Mouse (Mus musculus) heart, adult 2 months (tissue): Measurements from ENCODE around the gene Ror1. TPM values are rescaled to one million over a fixed set of nuclear protein-coding genes. Genes with fewer than 3 reads are reported as not detected.

Source experiments
- DNase-seq, 2 experiments: peaks; one replicate each; pipeline ENCODE4 v3.0.0; 2021
- H3K27ac ChIP-seq: fragments of 200-600 bp; 2 replicates; pipeline ENCODE4 v1.8.1; 2022
- H3K27me3 ChIP-seq: fragments of 200-500 bp; 2 replicates; pipeline ENCODE4 v1.6.1; 2012; ENCODE audit warnings: mild to moderate bottlenecking, low read length, inconsistent platforms, mixed read lengths; ENCODE audit not compliant: control insufficient read depth, insufficient read depth
- H3K36me3 ChIP-seq: fragments of 200-500 bp; 2 replicates; pipeline ENCODE4 v1.6.1; 2012; ENCODE audit warnings: low read length, inconsistent platforms; ENCODE audit not compliant: control insufficient read depth, insufficient read depth
- H3K4me1 ChIP-seq: fragments of 200-500 bp; 2 replicates; pipeline ENCODE4 v1.6.1; 2011; ENCODE audit warnings: low read length; ENCODE audit not compliant: control insufficient read depth, insufficient read depth
- H3K4me3 ChIP-seq: fragments of 200-600 bp; 2 replicates; pipeline ENCODE4 v1.8.1; 2022
- H3K79me2 ChIP-seq: fragments of 200-500 bp; replicated peaks from 2 replicates; pipeline ENCODE4 v1.6.1; 2012; ENCODE audit warnings: mild to moderate bottlenecking, inconsistent platforms, low read length, moderate library complexity, mixed read lengths; ENCODE audit not compliant: control insufficient read depth, insufficient read depth
- H3K9ac ChIP-seq: fragments of 200-500 bp; 2 replicates; pipeline ENCODE4 v1.6.1; 2012; ENCODE audit warnings: low read depth, mild to moderate bottlenecking, control low read depth, inconsistent platforms, low read length, mixed read lengths
- CTCF ChIP-seq: fragments of 200-600 bp; IDR thresholded peaks from 2 replicates; pipeline ENCODE4 v1.8.1; 2022; ENCODE audit warnings: antibody characterized with exemption, mild to moderate bottlenecking, moderate library complexity
- EP300 ChIP-seq: fragments of 200-500 bp; IDR thresholded peaks from 2 replicates; pipeline ENCODE4 v1.6.1; 2011; ENCODE audit warnings: low read depth, low read length, control low read depth; ENCODE audit not compliant: insufficient read depth
- POLR2A ChIP-seq: fragments of 200-500 bp; IDR thresholded peaks from 2 replicates; pipeline ENCODE4 v1.6.1; 2011; ENCODE audit warnings: mild to moderate bottlenecking, low read depth, low read length, control low read depth; ENCODE audit not compliant: insufficient read depth
- WGBS: fragments of 180-500 bp; shearing (Covaris S2); methylation state at CpG from one replicate; pipeline ENCODE4 v1.1.7; 2018; 5-methylcytosine and 5-hydroxymethylcytosine counted together
- intact Hi-C: fragments of 180-260 bp; cut with DNase I; formaldehyde crosslinking; loops from one replicate; pipeline ENCODE4 v1.15.1; 2025
- polyA plus RNA-seq: library from polyadenylated mRNA; depleted of rRNA; stranded (reverse); fragments of >200 nt; gene quantifications from 2 replicates; pipeline ENCODE4 v1.2.3, GENCODE M21; 2012
- total RNA-seq, 2 experiments: library from RNA; stranded (reverse); gene quantifications; 2 replicates each; pipeline ENCODE4 v1.2.3; 2021

Ror1 gene
- total and polyA plus RNA-seq, 3 experiments, result 2.3 to 5.0 (median 3.4) TPM

- no peaks in the 10 kb centered on the region for H3K36me3 ChIP-seq
- H3K4me1 ChIP-seq, result no peaks in the 10 kb centered on the region
- H3K27me3 ChIP-seq, result no peaks in the 10 kb centered on the region
- H3K79me2 ChIP-seq, result no peaks in the 10 kb centered on the region
- WGBS, result 37% methylated on average over 3 of the region's 3 CpGs
- no peak overlapping the region for H3K9ac ChIP-seq
- TF ChIP-seq CTCF (no peak), POLR2A (no peak), EP300 (no peak)
- H3K4me3 ChIP-seq, result no peak overlapping the region
- intact Hi-C loops, result no loop called here
- DNase-seq, result no peak
- no peak overlapping the region for H3K27ac ChIP-seq
These were observed 327.2 kb downstream of the Ror1 start for GRCm38 (mm10) chr4:100422756-100423155.

DNA sequence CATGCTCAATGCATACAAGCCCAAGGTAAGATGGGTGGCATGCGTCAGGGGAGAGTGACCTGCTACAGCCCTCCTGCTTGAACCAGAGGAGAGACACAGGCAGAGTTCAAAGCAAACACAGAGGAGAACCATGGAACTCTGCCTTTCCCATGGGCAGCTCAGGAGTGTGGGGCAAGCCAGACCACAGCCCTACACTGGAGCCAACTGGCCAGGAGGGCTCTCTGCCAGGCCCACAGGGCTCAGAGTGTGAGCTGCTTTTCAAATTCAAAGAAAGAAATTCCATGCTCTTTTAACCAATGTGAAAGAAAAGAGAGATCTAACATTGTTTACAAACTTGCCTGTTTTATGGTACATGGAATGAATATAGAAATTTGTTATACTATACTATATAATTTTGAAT, 330.5 kb downstream of the Ror1 start:
- Histone ChIP-seq H3K4me1 (no peaks in the 10 kb centered on the region), H3K79me2 (no peaks in the 10 kb centered on the region), H3K27ac (no peak overlapping the region), H3K4me3 (no peak overlapping the region), H3K36me3 (no peaks in the 10 kb centered on the region), H3K9ac (no peak overlapping the region), H3K27me3 (no peaks in the 10 kb centered on the region)
- 97% methylated on average over 1 of the region's 1 CpGs for WGBS
- intact Hi-C loops, result no loop called here
- no peak for TF ChIP-seq POLR2A
- no peak for TF ChIP-seq CTCF
- no peak for TF ChIP-seq EP300
- no peak for DNase-seq

GRCm38 (mm10) chr4:100429371-100429900, 333.8 kb downstream of the Ror1 start:
- H3K36me3 ChIP-seq, result no peaks in the 10 kb centered on the region
- H3K27ac ChIP-seq, result peak overlapping the region; percentile 33
- no peak overlapping the region for H3K4me3 ChIP-seq
- H3K79me2 ChIP-seq, result no peaks in the 10 kb centered on the region
- peak in 1 of 2 experiments; percentile 40 for DNase-seq
- H3K4me1 ChIP-seq, result no peaks in the 10 kb centered on the region
- intact Hi-C loops, result no loop called here
- no peaks in the 10 kb centered on the region for H3K27me3 ChIP-seq
- TF ChIP-seq EP300, result no peak
- no peak for TF ChIP-seq POLR2A
- TF ChIP-seq CTCF, result no peak
- no peak overlapping the region for H3K9ac ChIP-seq
- WGBS, result 68% methylated on average over 2 of the region's 2 CpGs

DNA sequence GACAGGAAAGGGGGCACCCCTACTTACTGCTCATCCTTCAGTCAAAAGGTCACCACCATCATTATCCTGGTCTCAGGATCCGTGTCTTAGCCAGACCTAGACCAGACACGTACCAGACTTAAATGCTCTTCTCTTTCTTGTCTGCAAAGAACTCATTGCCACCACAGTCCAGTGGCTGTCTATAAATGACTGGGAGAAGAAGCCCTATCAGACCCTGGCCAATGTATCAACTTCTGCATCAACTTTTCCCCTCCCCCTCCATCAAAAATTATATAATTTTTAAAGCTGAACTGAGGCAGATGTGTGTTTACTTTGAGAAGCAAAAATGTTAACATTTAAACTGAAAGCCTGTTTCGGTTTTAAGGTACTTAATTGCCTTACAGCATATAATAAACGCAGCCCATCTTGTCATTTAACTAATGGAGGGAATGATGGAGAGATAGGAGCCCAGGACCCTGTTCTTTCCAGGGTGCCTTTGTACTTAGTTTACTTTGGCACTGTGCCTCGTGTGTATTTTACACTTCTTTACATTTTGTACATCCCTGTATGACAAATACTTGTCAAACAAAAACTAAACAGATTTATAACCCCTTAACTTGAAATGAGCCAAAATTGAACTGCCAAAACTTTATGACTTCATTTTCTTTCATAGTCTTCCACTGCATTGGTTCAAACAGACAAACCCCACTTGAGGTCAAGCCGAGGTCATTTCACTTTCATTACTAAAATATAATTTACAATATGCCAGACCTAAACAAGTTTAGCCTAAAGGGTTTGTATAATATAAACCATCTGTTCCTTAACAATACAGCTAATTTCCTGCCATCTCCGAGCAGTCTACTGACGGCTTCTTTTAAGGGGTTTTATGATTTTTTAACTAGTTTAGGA, 339.9 kb downstream of the Ror1 start:
- Histone ChIP-seq H3K4me3 (no peak overlapping the region), H3K27me3 (no peaks in the 10 kb centered on the region), H3K4me1 (no peaks in the 10 kb centered on the region), H3K79me2 (no peaks in the 10 kb centered on the region), H3K27ac (no peak overlapping the region), H3K9ac (no peak overlapping the region), H3K36me3 (no peaks in the 10 kb centered on the region)
- DNase-seq, result no peak
- intact Hi-C loops, result no loop called here
- TF ChIP-seq EP300 (no peak), CTCF (no peak), POLR2A (no peak)
- WGBS, result 73% methylated on average over 8 of the region's 8 CpGs

GRCm38 (mm10) chr4:100436169-100436547, 340.6 kb downstream of the Ror1 start:
- intact Hi-C loops, result no loop called here
- H3K4me1 ChIP-seq, result no peaks in the 10 kb centered on the region

GRCm38 (mm10) chr4:100446897-100447296, 351.3 kb downstream of the Ror1 start:
- H3K4me1 ChIP-seq, result no peaks in the 10 kb centered on the region
- no peak overlapping the region for H3K9ac ChIP-seq
- H3K4me3 ChIP-seq, result no peak overlapping the region
- 32% methylated on average over 3 of the region's 3 CpGs for WGBS
- H3K27ac ChIP-seq, result no peak overlapping the region
- intact Hi-C loops, result no loop called here
- H3K36me3 ChIP-seq, result no peaks in the 10 kb centered on the region
- H3K79me2 ChIP-seq, result no peaks in the 10 kb centered on the region
- no peak for DNase-seq
- no peaks in the 10 kb centered on the region for H3K27me3 ChIP-seq
- TF ChIP-seq POLR2A (no peak), EP300 (no peak), CTCF (no peak)

More at GRCm38 (mm10) chr4:100436169-100436547, 340.6 kb downstream of the Ror1 start:
- no peak overlapping the region for H3K27ac ChIP-seq
- H3K79me2 ChIP-seq, result no peaks in the 10 kb centered on the region
- no peaks in the 10 kb centered on the region for H3K27me3 ChIP-seq
- no peak for TF ChIP-seq EP300
- no peak for TF ChIP-seq POLR2A
- TF ChIP-seq CTCF, result no peak
- WGBS, result 88% methylated on average over 4 of the region's 4 CpGs
- no peaks in the 10 kb centered on the region for H3K36me3 ChIP-seq
- H3K4me3 ChIP-seq, result no peak overlapping the region
- DNase-seq, result no peak
- H3K9ac ChIP-seq, result no peak overlapping the region
